Mouse (Mus musculus) urinary bladder, postnatal 10 days (tissue): ENCODE data around the gene Wdr4.

ENCODE experiments used
- DNase-seq: peaks from one replicate; pipeline ENCODE4 v3.0.0; 2022; ENCODE audit warnings: low spot score

The Wdr4 gene

DNA sequence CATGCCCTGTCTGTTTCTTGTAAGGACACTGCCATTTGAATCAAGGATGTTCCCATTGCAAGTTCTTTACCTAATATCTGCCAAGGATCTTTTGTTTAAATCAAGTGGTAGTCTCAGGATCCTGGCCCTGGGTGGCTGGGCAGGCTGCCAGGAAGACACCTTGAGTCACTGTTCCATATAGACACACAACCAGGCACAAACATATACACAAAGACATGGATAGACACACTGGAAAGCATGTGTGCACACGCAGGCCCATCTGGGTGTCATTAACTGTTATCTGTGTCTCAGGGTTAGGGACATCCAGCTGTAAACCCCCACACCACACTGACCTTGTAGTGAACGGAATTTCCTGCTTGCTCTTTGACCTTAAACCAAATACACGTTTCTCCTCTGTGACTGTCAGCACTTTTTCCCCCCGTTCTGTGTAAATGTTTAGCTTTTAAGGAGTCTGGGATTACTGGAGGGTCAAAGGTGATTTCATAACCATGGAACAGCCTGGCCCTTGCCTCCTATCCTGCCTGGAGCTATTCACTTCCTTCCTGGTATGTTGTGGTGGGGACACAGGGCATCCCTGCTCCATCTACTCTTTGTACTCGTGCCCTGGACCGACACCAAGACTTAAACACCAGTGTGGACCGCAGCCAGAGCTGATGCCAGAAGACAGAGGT is 74.6 kb downstream of the Wdr4 start:
- no peak for DNase-seq
